Mouse (Mus musculus): ENCODE measurements around the gene Cdk6. TPM values are rescaled to one million over a fixed set of nuclear protein-coding genes. Genes with fewer than 3 reads are reported as not detected.
"Not testable (repeated sequence)": the region's sequence is repeated elsewhere in the genome, so short reads cannot be mapped to it uniquely, and the experiment has no call there.

Gene Cdk6
- polyA plus RNA-seq, 1 experiment from 2014 or later, result 21.6 TPM

GRCm38 (mm10) chr5:3521741-3522140 is 180.5 kb downstream of the Cdk6 start:
- 92% methylated on average over 12 of the region's 12 CpGs for WGBS
- no peaks in the 10 kb centered on the region for H3K27me3 ChIP-seq (ENCODE audit: low read depth, poor library complexity, severe bottlenecking)
- H3K36me3 ChIP-seq, result peaks cover 8% of the 10 kb centered on the region; the same call in 1 of the 2 replicates
- no peak overlapping the region for H3K27ac ChIP-seq (replicated peaks)
- H3K4me1 ChIP-seq, result peaks cover 5% of the 10 kb centered on the region; the same call in 1 of the 2 replicates
- DNase-seq (ENCODE audit: low spot score), result no peak
- no peaks in the 10 kb centered on the region for H3K9me3 ChIP-seq (replicated peaks)
- no peak overlapping the region for H3K4me3 ChIP-seq

- 93% methylated on average over 10 of the region's 10 CpGs for WGBS
- DNase-seq (ENCODE audit: low spot score), result no peak
- H3K4me3 ChIP-seq, result no peak overlapping the region
- H3K27me3 ChIP-seq (ENCODE audit: low read depth, poor library complexity, severe bottlenecking), result no peaks in the 10 kb centered on the region
- H3K27ac ChIP-seq (replicated peaks), result no peak overlapping the region
- H3K9me3 ChIP-seq (replicated peaks), result no peaks in the 10 kb centered on the region
- H3K4me1 ChIP-seq, result peaks cover 16% of the 10 kb centered on the region
- peaks cover 8% of the 10 kb centered on the region; the same call in 1 of the 2 replicates for H3K36me3 ChIP-seq
These were observed 181.5 kb downstream of the Cdk6 start for GRCm38 (mm10) chr5:3522826-3523225.

- peaks cover 31% of the 10 kb centered on the region for H3K4me1 ChIP-seq
- H3K27me3 ChIP-seq (ENCODE audit: low read depth, poor library complexity, severe bottlenecking), result no peaks in the 10 kb centered on the region
- peaks cover 4% of the 10 kb centered on the region; the same call in 1 of the 2 replicates for H3K36me3 ChIP-seq
- 36% methylated on average over 5 of the region's 5 CpGs for WGBS
- no peaks in the 10 kb centered on the region for H3K9me3 ChIP-seq (replicated peaks)
- H3K27ac ChIP-seq (replicated peaks), result peak overlapping the region; percentile 53
- DNase-seq (ENCODE audit: low spot score), result peak; percentile 61
- H3K4me3 ChIP-seq, result no peak overlapping the region
These were observed 185.9 kb downstream of the Cdk6 start for GRCm38 (mm10) chr5:3527041-3527691.

- Histone ChIP-seq H3K4me1 (peaks cover 31% of the 10 kb centered on the region), H3K27me3 (ENCODE audit: low read depth, poor library complexity, severe bottlenecking) (no peaks in the 10 kb centered on the region), H3K9me3 (replicated peaks) (no peaks in the 10 kb centered on the region), H3K27ac (replicated peaks) (no peak overlapping the region), H3K36me3 (no peaks in the 10 kb centered on the region), H3K4me3 (no peak overlapping the region)
- 78% methylated on average over 10 of the region's 10 CpGs for WGBS
- no peak for DNase-seq (ENCODE audit: low spot score)
These were observed 188.4 kb downstream of the Cdk6 start for GRCm38 (mm10) chr5:3529585-3530189.

- not testable (repeated sequence) for DNase-seq (ENCODE audit: low spot score); H3K27me3 ChIP-seq (ENCODE audit: low read depth, poor library complexity, severe bottlenecking); H3K9me3 ChIP-seq (replicated peaks); H3K36me3 ChIP-seq; H3K27ac ChIP-seq (replicated peaks); H3K4me3 ChIP-seq
- H3K4me1 ChIP-seq, result peaks cover 23% of the 10 kb centered on the region
These were observed 190.8 kb downstream of the Cdk6 start for GRCm38 (mm10) chr5:3532048-3532447.

- DNase-seq (ENCODE audit: low spot score), result no peak
- no peak overlapping the region for H3K27ac ChIP-seq (replicated peaks)
- no peaks in the 10 kb centered on the region for H3K36me3 ChIP-seq
- no peak overlapping the region for H3K4me3 ChIP-seq
- no peaks in the 10 kb centered on the region for H3K27me3 ChIP-seq (ENCODE audit: low read depth, poor library complexity, severe bottlenecking)
- no peaks in the 10 kb centered on the region for H3K4me1 ChIP-seq
- WGBS, result 76% methylated on average over 3 of the region's 3 CpGs
- H3K9me3 ChIP-seq (replicated peaks), result no peaks in the 10 kb centered on the region
These were observed 195.4 kb downstream of the Cdk6 start for GRCm38 (mm10) chr5:3536592-3537212.

- no peak overlapping the region for H3K4me3 ChIP-seq
- no peak for DNase-seq (ENCODE audit: low spot score)
- H3K27ac ChIP-seq (replicated peaks), result no peak overlapping the region
- no peaks in the 10 kb centered on the region for H3K27me3 ChIP-seq (ENCODE audit: low read depth, poor library complexity, severe bottlenecking)
- no peaks in the 10 kb centered on the region for H3K9me3 ChIP-seq (replicated peaks)
- peaks cover 3% of the 10 kb centered on the region; the same call in 1 of the 2 replicates for H3K4me1 ChIP-seq
- no peaks in the 10 kb centered on the region for H3K36me3 ChIP-seq
- WGBS, result 76% methylated on average over 11 of the region's 11 CpGs
These were observed 197.5 kb downstream of the Cdk6 start for GRCm38 (mm10) chr5:3538505-3539472.

- DNase-seq (ENCODE audit: low spot score), result no peak
- Histone ChIP-seq H3K4me3 (no peak overlapping the region), H3K27ac (replicated peaks) (no peak overlapping the region), H3K4me1 (peaks cover 19% of the 10 kb centered on the region), H3K27me3 (ENCODE audit: low read depth, poor library complexity, severe bottlenecking) (no peaks in the 10 kb centered on the region), H3K9me3 (replicated peaks) (no peaks in the 10 kb centered on the region), H3K36me3 (peaks cover 14% of the 10 kb centered on the region)
- WGBS, result 79% methylated on average over 6 of the region's 6 CpGs
These were observed 200.6 kb downstream of the Cdk6 start for GRCm38 (mm10) chr5:3541871-3542270.

GRCm38 (mm10) chr5:3543629-3544479 is 202.6 kb downstream of the Cdk6 start, which contains the start of gene Fam133b:
Gene Fam133b (plus strand): TSS chr5:3543833.
- Histone ChIP-seq H3K27ac (replicated peaks) (peak within 1 kb of the TSS; percentile 97), H3K9me3 (replicated peaks) (no peaks in the 10 kb centered on the region), H3K4me1 (peaks cover 19% of the 10 kb centered on the region), H3K27me3 (ENCODE audit: low read depth, poor library complexity, severe bottlenecking) (no peaks in the 10 kb centered on the region), H3K4me3 (peak within 1 kb of the TSS; percentile 91), H3K36me3 (peaks cover 25% of the 10 kb centered on the region)
- under 1% methylated on average over 80 of the region's 80 CpGs for WGBS
- DNase-seq (ENCODE audit: low spot score), result peak; percentile 96

GRCm38 (mm10) chr5:3544480-3544769 is 203.1 kb downstream of the Cdk6 start:
- Histone ChIP-seq H3K27ac (replicated peaks) (peak overlapping the region; percentile 97), H3K27me3 (ENCODE audit: low read depth, poor library complexity, severe bottlenecking) (no peaks in the 10 kb centered on the region)
- no peak for DNase-seq (ENCODE audit: low spot score)

GRCm38 (mm10) chr5:3546226-3546625 is 204.9 kb downstream of the Cdk6 start:
- Histone ChIP-seq H3K4me3 (no peak overlapping the region), H3K27ac (replicated peaks) (no peak overlapping the region), H3K27me3 (ENCODE audit: low read depth, poor library complexity, severe bottlenecking) (no peaks in the 10 kb centered on the region), H3K4me1 (peaks cover 19% of the 10 kb centered on the region), H3K9me3 (replicated peaks) (no peaks in the 10 kb centered on the region; the same call in 1 of the 2 replicates), H3K36me3 (peaks cover 32% of the 10 kb centered on the region)
- no peak for DNase-seq (ENCODE audit: low spot score)
- WGBS, result 94% methylated on average over 1 of the region's 1 CpGs

More at GRCm38 (mm10) chr5:3544480-3544769, 203.1 kb downstream of the Cdk6 start:
- H3K4me1 ChIP-seq, result peaks cover 19% of the 10 kb centered on the region
- peaks cover 30% of the 10 kb centered on the region for H3K36me3 ChIP-seq
- H3K9me3 ChIP-seq (replicated peaks), result no peaks in the 10 kb centered on the region; the same call in 1 of the 2 replicates
- WGBS, result 13% methylated on average over 7 of the region's 7 CpGs
- peak overlapping the region; percentile 91 for H3K4me3 ChIP-seq

Data from midbrain, embryonic 10.5 days (tissue).